Mouse (Mus musculus) liver, embryonic 14.5 days (tissue): ENCODE measurements around the gene Xkr8. TPM values are rescaled to one million over a fixed set of nuclear protein-coding genes. Genes with fewer than 3 reads are reported as not detected.

ENCODE experiments used
- ATAC-seq: fragments of 200-750 bp; cut with Nextera tagmentation; 2 replicates; pipeline ENCODE4 v1.8.0; 2017; ENCODE audit warnings: moderate number of reproducible peaks, mild to moderate bottlenecking, moderate library complexity; ENCODE audit not compliant: insufficient read depth
- DNase-seq, 3 experiments: peaks; one replicate each; pipeline ENCODE4 v3.0.0-alpha.2; 2012 to 2013; ENCODE audit warnings: low read depth in 3 of 3, low spot score in 3 of 3
- H3K27ac ChIP-seq: fragments of 300-500 bp; sonication (generic); 2 replicates; pipeline ENCODE4 v1.5.1; 2014; ENCODE audit warnings: moderate library complexity, mild to moderate bottlenecking, control low read depth, inconsistent platforms
- H3K27me3 ChIP-seq: fragments of 300-500 bp; sonication (generic); 2 replicates; pipeline ENCODE4 v1.6.1; 2014; ENCODE audit warnings: mild to moderate bottlenecking, low read length, moderate library complexity; ENCODE audit not compliant: control insufficient read depth, insufficient read depth
- H3K36me3 ChIP-seq: fragments of 300-500 bp; sonication (generic); replicated peaks from 2 replicates; pipeline ENCODE4 v1.6.1; 2014; ENCODE audit warnings: low read depth; ENCODE audit not compliant: control insufficient read depth, insufficient read depth
- H3K4me1 ChIP-seq, 2 experiments: fragments of 200-500 bp in 1 of 2; fragments of 300-500 bp in 1 of 2; sonication (generic) in 1 of 2; replicated peaks; 2 replicates each; pipeline ENCODE4 v1.6.1; 2012 to 2014; ENCODE audit warnings: antibody characterized with exemption in 1 of 2, inconsistent platforms in 1 of 2, low read length in 1 of 2; ENCODE audit not compliant: control insufficient read depth in 2 of 2, insufficient read depth in 2 of 2
- H3K4me2 ChIP-seq: fragments of 300-500 bp; sonication (generic); 2 replicates; pipeline ENCODE4 v1.6.1; 2014; ENCODE audit warnings: low read depth, mild to moderate bottlenecking, control low read depth, moderate library complexity
- H3K4me3 ChIP-seq, 2 experiments: fragments of 200-500 bp in 1 of 2; fragments of 300-500 bp in 1 of 2; sonication (generic) in 1 of 2; 2 replicates each; pipeline ENCODE4 v1.5.1; 2012 to 2014; ENCODE audit warnings: low read depth in 2 of 2, low read length in 2 of 2, mild to moderate bottlenecking in 2 of 2, control low read depth in 1 of 2, inconsistent platforms in 1 of 2, moderate library complexity in 1 of 2; ENCODE audit not compliant: insufficient read depth in 1 of 2
- H3K9ac ChIP-seq: fragments of 300-500 bp; sonication (generic); replicated peaks from 2 replicates; pipeline ENCODE4 v1.6.1; 2014; ENCODE audit warnings: mild to moderate bottlenecking, control low read depth, moderate library complexity
- H3K9me3 ChIP-seq: fragments of 300-500 bp; sonication (generic); 2 replicates; pipeline ENCODE4 v1.6.1; 2016; ENCODE audit warnings: low read length, mixed read lengths; ENCODE audit not compliant: control insufficient read depth
- CTCF ChIP-seq: IDR thresholded peaks from 2 replicates; pipeline ENCODE4 v1.5.1; 2016; ENCODE audit warnings: antibody characterized with exemption, low read depth, control low read depth
- EP300 ChIP-seq: IDR thresholded peaks from 2 replicates; pipeline ENCODE4 v1.6.1; 2016; ENCODE audit warnings: antibody characterized with exemption, low read depth
- WGBS: fragments of 180-500 bp; shearing (Covaris S2); extraction: QIAGEN DNeasy Blood & Tissue Kit; methylation state at CpG from one replicate; pipeline ENCODE4 v1.1.7; 2014; ENCODE audit not compliant: insufficient replicate concordance; 5-methylcytosine and 5-hydroxymethylcytosine counted together
- polyA plus RNA-seq, 2 experiments: library from polyadenylated mRNA; depleted of rRNA in 1 of 2; stranded (reverse) in 1 of 2; unstranded in 1 of 2; fragments of >200 nt; fragmentation: Nextera tagmentation in 1 of 2; extraction: Ambion mirVana in 1 of 2; gene quantifications; 2 replicates each; pipeline versions ENCODE4 v1.2.1 to v1.2.3; 2012 to 2014

The Xkr8 gene
- polyA plus RNA-seq, 2 experiments: 1.9 to 3.3 TPM

GRCm38 (mm10) chr4:132757633-132758351, 25.4 kb upstream of the Xkr8 start:
- H3K4me3 ChIP-seq: no peak overlapping the region
- H3K9ac ChIP-seq: no peak overlapping the region
- H3K9me3 ChIP-seq: no peaks in the 10 kb centered on the region
- H3K4me2 ChIP-seq: no peak overlapping the region
- DNase-seq: no peak
- ATAC-seq: no peak
- TF ChIP-seq CTCF (no peak), EP300 (no peak)
- 65% methylated on average over 7 of the region's 7 CpGs for WGBS
- H3K27me3 ChIP-seq: peaks cover 26% of the 10 kb centered on the region
- H3K27ac ChIP-seq: no peak overlapping the region
- H3K36me3 ChIP-seq: no peaks in the 10 kb centered on the region
- H3K4me1 ChIP-seq: peaks cover 0 to 2% of the 10 kb centered on the region in 2 experiments; a peak in 1 of 4 replicates

- H3K27me3 ChIP-seq: peaks cover 26% of the 10 kb centered on the region
- peaks cover 0 to 2% of the 10 kb centered on the region in 2 experiments; a peak in 1 of 4 replicates for H3K4me1 ChIP-seq
- H3K9me3 ChIP-seq: no peaks in the 10 kb centered on the region
- no peak within 1 kb of the TSS for H3K9ac ChIP-seq
- H3K4me3 ChIP-seq: peak within 1 kb of the TSS; percentile 16 to 28
- ATAC-seq: no peak
- peak within 1 kb of the TSS; percentile 48 for H3K4me2 ChIP-seq
- 1% methylated on average over 22 of the region's 22 CpGs for WGBS
- H3K36me3 ChIP-seq: no peaks in the 10 kb centered on the region
- DNase-seq: no peak
- no peak within 1 kb of the TSS for H3K27ac ChIP-seq
- TF ChIP-seq CTCF (peak; percentile 54), EP300 (no peak)
These were observed 24.6 kb upstream of the Xkr8 start, which contains the start of gene Smpdl3b for GRCm38 (mm10) chr4:132756974-132757373. Smpdl3b (minus strand) TSS chr4:132757252.

- Histone ChIP-seq H3K4me3 (no peak overlapping the region), H3K9ac (no peak overlapping the region), H3K36me3 (no peaks in the 10 kb centered on the region), H3K4me2 (no peak overlapping the region), H3K4me1 (peaks cover 0 to 7% of the 10 kb centered on the region in 2 experiments; a peak in 2 of 4 replicates), H3K27ac (no peak overlapping the region), H3K9me3 (no peaks in the 10 kb centered on the region), H3K27me3 (peaks cover 24% of the 10 kb centered on the region)
- WGBS: 50% methylated on average over 6 of the region's 6 CpGs
- ATAC-seq (no peak), DNase-seq (no peak)
- no peak for TF ChIP-seq CTCF
- TF ChIP-seq EP300: no peak
These were observed 20.6 kb upstream of the Xkr8 start for GRCm38 (mm10) chr4:132752992-132753391.

- 58% methylated on average over 6 of the region's 6 CpGs for whole genome bisulfite sequencing
- Histone ChIP-seq H3K36me3 (no peaks in the 10 kb centered on the region), H3K27ac (no peak overlapping the region), H3K4me1 (peaks cover 0 to 20% of the 10 kb centered on the region in 2 experiments; a peak in 2 of 4 replicates), H3K9me3 (no peaks in the 10 kb centered on the region), H3K27me3 (no peaks in the 10 kb centered on the region), H3K9ac (no peak overlapping the region), H3K4me2 (no peak overlapping the region), H3K4me3 (no peak overlapping the region)
- TF ChIP-seq CTCF (no peak), EP300 (no peak)
- no peak for DNase-seq
- no peak for ATAC-seq
These were observed 17.1 kb upstream of the Xkr8 start for GRCm38 (mm10) chr4:132749258-132749982.

- ATAC-seq (no peak), DNase-seq (no peak)
- H3K36me3 ChIP-seq: no peaks in the 10 kb centered on the region
- H3K4me1 ChIP-seq: peaks cover 3 to 26% of the 10 kb centered on the region in 2 experiments; a peak in 3 of 4 replicates
- H3K4me3 ChIP-seq: no peak overlapping the region
- H3K9ac ChIP-seq: no peak overlapping the region
- no peaks in the 10 kb centered on the region for H3K27me3 ChIP-seq
- TF ChIP-seq EP300 (no peak), CTCF (no peak)
- no peak overlapping the region for H3K27ac ChIP-seq
- H3K4me2 ChIP-seq: no peak overlapping the region
- 82% methylated on average over 4 of the region's 4 CpGs for WGBS
- no peaks in the 10 kb centered on the region for H3K9me3 ChIP-seq
These were observed 16.4 kb upstream of the Xkr8 start for GRCm38 (mm10) chr4:132748778-132749177.
